ENCODE assay signal across 10 mouse cellular contexts in genomic region chr3:18989577-18990240, GRCm38 (mm10).
A peak's percentile ranks its signal among the peaks of the same experiment; 100 is the strongest.
DNase-seq lines count a peak whose midpoint lies in the region; ATAC-seq lines count a peak whose summit lies in the region.
"Had no signal": no experiment of that assay in that cellular context is flagged by ENCODE, and none has a peak within 500 bp of the region (broad histone marks: within the 10 kb centered on the region; RNA-seq: fewer than 3 reads in every experiment).

No protein-coding gene starts in this region.

- no peaks in the 10 kb centered on the region for H3K4me1 ChIP-seq in hindbrain, embryonic 15.5 days (replicated peaks)
- no peaks in the 10 kb centered on the region for H3K4me1 ChIP-seq in hindbrain, embryonic 10.5 days (replicated peaks)
- H3K4me1 ChIP-seq in forebrain, embryonic 14.5 days (ENCODE audit: control insufficient read depth, insufficient read depth, low read length): no peaks in the 10 kb centered on the region
- H3K4me1 ChIP-seq in intestine, embryonic 15.5 days (replicated peaks): no peaks in the 10 kb centered on the region
- H3K4me1 ChIP-seq: embryonic facial prominence, embryonic 12.5 days; neural tube, embryonic 12.5 days had no signal

- DNase-seq in hindbrain, embryonic 10.5 days (ENCODE audit: low spot score): no peak
- peak; percentile 70 for DNase-seq in cerebellum, adult 11 months
- peak; percentile 77 for DNase-seq in forebrain, embryonic 14.5 days (ENCODE audit: low spot score)
- peak; percentile 39 for DNase-seq in kidney, postnatal 10 days
- DNase-seq in right cerebral cortex, postnatal 25 days: peak; percentile 8
- no peak for DNase-seq in spleen, postnatal 4 days (ENCODE audit: low spot score in 2 of 2)

- H3K9ac ChIP-seq in hindbrain, embryonic 15.5 days: no peak overlapping the region
- H3K9ac ChIP-seq in forebrain, embryonic 14.5 days (ENCODE audit: low read length): no peak overlapping the region
- H3K9ac ChIP-seq in intestine, embryonic 15.5 days: no peak overlapping the region
- H3K9ac ChIP-seq: embryonic facial prominence, embryonic 12.5 days; neural tube, embryonic 12.5 days had no signal

- no peak overlapping the region for H3K4me2 ChIP-seq in hindbrain, embryonic 15.5 days
- 0 out of 2 replicates have a peak overlapping the region, but pooled peaks have one; percentile 20 for H3K4me2 ChIP-seq in forebrain, embryonic 14.5 days (ENCODE audit: low read length)
- H3K4me2 ChIP-seq in intestine, embryonic 15.5 days (replicated peaks): no peak overlapping the region
- H3K4me2 ChIP-seq: embryonic facial prominence, embryonic 12.5 days; neural tube, embryonic 12.5 days had no signal

- H3K9me3 ChIP-seq in hindbrain, embryonic 15.5 days: no peaks in the 10 kb centered on the region
- H3K9me3 ChIP-seq in hindbrain, embryonic 10.5 days: no peaks in the 10 kb centered on the region
- H3K9me3 ChIP-seq in forebrain, embryonic 14.5 days (replicated peaks; ENCODE audit: control insufficient read depth, low read length): no peaks in the 10 kb centered on the region
- H3K9me3 ChIP-seq in intestine, embryonic 15.5 days: no peaks in the 10 kb centered on the region
- H3K9me3 ChIP-seq: embryonic facial prominence, embryonic 12.5 days; neural tube, embryonic 12.5 days had no signal

- 48% methylated on average over 13 of the region's 13 CpGs for WGBS in hindbrain, embryonic 15.5 days
- 66% methylated on average over 13 of the region's 13 CpGs for WGBS in hindbrain, embryonic 10.5 days
- WGBS in forebrain, embryonic 14.5 days: 44% methylated on average over 13 of the region's 13 CpGs
- WGBS in intestine, embryonic 15.5 days: 56% methylated on average over 13 of the region's 13 CpGs

- H3K27me3 ChIP-seq in hindbrain, embryonic 15.5 days: no peaks in the 10 kb centered on the region
- H3K27me3 ChIP-seq in hindbrain, embryonic 10.5 days (ENCODE audit: insufficient read depth, poor library complexity, severe bottlenecking): no peaks in the 10 kb centered on the region
- no peaks in the 10 kb centered on the region for H3K27me3 ChIP-seq in forebrain, embryonic 14.5 days (replicated peaks; ENCODE audit: control insufficient read depth, insufficient read depth, low read length)
- H3K27me3 ChIP-seq in intestine, embryonic 15.5 days (replicated peaks): no peaks in the 10 kb centered on the region
- H3K27me3 ChIP-seq: embryonic facial prominence, embryonic 12.5 days; neural tube, embryonic 12.5 days had no signal

- H3K27ac ChIP-seq in hindbrain, embryonic 15.5 days (replicated peaks): 0 out of 2 replicates have a peak overlapping the region, but pooled peaks have one; percentile 30
- H3K27ac ChIP-seq in hindbrain, embryonic 10.5 days: no peak overlapping the region
- 0 out of 2 replicates have a peak overlapping the region, but pooled peaks have one; percentile 27 for H3K27ac ChIP-seq in forebrain, embryonic 14.5 days (ENCODE audit: low read depth, low read length)
- no peak overlapping the region for H3K27ac ChIP-seq in intestine, embryonic 15.5 days
- H3K27ac ChIP-seq: embryonic facial prominence, embryonic 12.5 days; neural tube, embryonic 12.5 days had no signal

- peak; percentile 87 for ATAC-seq in hindbrain, embryonic 15.5 days (ENCODE audit: low FRiP score, low read depth)
- peak; percentile 90 for ATAC-seq in forebrain, embryonic 14.5 days
- ATAC-seq in intestine, embryonic 15.5 days: no peak

- no peaks in the 10 kb centered on the region for H3K36me3 ChIP-seq in hindbrain, embryonic 15.5 days
- H3K36me3 ChIP-seq in hindbrain, embryonic 10.5 days: no peaks in the 10 kb centered on the region
- H3K36me3 ChIP-seq in forebrain, embryonic 14.5 days (ENCODE audit: control insufficient read depth, insufficient read depth, low read length): no peaks in the 10 kb centered on the region
- H3K36me3 ChIP-seq in intestine, embryonic 15.5 days: no peaks in the 10 kb centered on the region
- H3K36me3 ChIP-seq: embryonic facial prominence, embryonic 12.5 days; neural tube, embryonic 12.5 days had no signal

- no peak overlapping the region for H3K4me3 ChIP-seq in hindbrain, embryonic 15.5 days
- H3K4me3 ChIP-seq in hindbrain, embryonic 10.5 days: no peak overlapping the region
- H3K4me3 ChIP-seq in forebrain, embryonic 14.5 days (ENCODE audit: low read depth, low read length): no peak overlapping the region
- no peak overlapping the region for H3K4me3 ChIP-seq in intestine, embryonic 15.5 days (replicated peaks)
- H3K4me3 ChIP-seq: embryonic facial prominence, embryonic 12.5 days; neural tube, embryonic 12.5 days had no signal

Comparison
In these comparisons a context has a peak if more than half of its experiments do, and no peak if none do; other contexts are left out.
1. H3K27ac ChIP-seq: peak in hindbrain, embryonic 15.5 days (single experiment) and forebrain, embryonic 14.5 days (single experiment); none in hindbrain, embryonic 10.5 days (single experiment) and intestine, embryonic 15.5 days (single experiment).
2. DNase-seq: peak in cerebellum, adult 11 months (single experiment), forebrain, embryonic 14.5 days (single experiment), kidney, postnatal 10 days (single experiment) and right cerebral cortex, postnatal 25 days (single experiment); none in hindbrain, embryonic 10.5 days (single experiment) and spleen, postnatal 4 days (0 of 2).